Mouse (Mus musculus) layer of hippocampus, postnatal 36 days (tissue): ENCODE data around the gene Grik3. TPM values are rescaled to one million over a fixed set of nuclear protein-coding genes. Genes with fewer than 3 reads are reported as not detected.
"Not testable (repeated sequence)": the region's sequence is repeated elsewhere in the genome, so short reads cannot be mapped to it uniquely, and the experiment has no call there.

Source experiments
- DNase-seq, 2 experiments: peaks; one replicate each; pipeline ENCODE4 v3.0.0; 2022
- total RNA-seq, 2 experiments: library from RNA; stranded (reverse); gene quantifications; 2 replicates each; pipeline ENCODE4 v1.2.3; 2021

The Grik3 gene
- total RNA-seq, 2 experiments from 2014 or later, result 21.7 to 25.5 TPM

DNA sequence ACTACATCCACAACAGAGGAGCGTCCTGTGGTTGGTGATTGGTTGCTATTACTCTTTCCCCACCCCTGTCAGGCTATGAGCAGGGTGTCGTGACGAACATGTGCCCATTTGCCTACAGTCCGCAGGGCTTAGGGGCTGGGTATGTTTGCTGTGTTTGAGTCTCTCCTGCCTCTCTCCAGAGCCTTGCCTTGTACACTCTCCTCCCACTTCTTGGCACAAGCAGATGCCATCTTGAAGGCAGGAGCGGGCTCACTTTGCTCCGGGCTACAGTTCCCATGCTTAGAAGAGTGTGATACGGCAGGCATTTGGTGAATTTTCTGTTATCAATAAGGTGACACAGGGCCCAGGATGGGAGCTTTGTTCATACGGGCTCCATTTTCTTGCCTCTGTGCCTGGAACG, 104.5 kb downstream of the Grik3 start:
- no peak for DNase-seq

DNA sequence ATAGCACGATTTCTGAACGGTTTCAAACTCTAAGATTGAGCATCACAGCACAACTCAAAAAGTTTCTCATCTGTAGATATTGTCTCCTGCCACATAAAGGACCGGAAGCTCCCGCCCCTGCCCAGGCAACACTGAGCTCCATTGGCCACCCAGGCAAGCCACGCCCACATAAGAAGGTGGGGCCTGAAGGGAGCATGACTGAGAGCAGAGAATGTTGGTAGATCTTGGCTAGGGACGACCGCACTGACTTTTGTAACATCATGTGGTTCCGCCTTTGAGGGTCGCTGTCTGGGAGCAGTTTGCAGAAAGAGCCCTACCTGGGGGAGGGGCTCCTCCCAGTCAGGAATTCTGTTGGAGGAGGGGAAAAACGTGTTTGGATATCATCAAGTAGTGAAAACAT, 108.2 kb downstream of the Grik3 start:
- DNase-seq, result no peak

DNA sequence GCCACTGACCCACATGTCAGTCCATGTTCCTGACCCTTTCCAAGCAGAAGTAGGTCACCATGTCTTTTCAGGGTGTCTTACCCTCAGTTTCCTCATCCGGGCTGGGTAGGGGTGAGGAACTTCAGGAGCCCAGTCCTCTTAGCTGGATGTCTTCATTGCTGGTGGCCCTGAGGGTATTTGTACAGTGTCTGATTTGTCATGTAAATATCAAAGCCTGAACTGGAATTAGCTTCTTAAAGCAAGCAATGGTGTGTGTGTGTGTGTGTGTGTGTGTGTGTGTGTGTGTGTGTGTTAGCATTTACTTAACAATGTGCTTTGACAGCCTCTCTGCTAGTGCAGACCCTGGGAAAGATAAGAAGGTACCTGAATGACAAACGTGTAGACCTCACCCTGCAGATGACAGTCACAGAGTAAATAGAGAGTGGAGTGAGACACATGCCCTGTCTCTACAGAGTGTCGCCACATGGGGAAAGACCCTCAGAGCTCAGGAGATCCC, 109.1 kb downstream of the Grik3 start:
- no peak for DNase-seq

DNA sequence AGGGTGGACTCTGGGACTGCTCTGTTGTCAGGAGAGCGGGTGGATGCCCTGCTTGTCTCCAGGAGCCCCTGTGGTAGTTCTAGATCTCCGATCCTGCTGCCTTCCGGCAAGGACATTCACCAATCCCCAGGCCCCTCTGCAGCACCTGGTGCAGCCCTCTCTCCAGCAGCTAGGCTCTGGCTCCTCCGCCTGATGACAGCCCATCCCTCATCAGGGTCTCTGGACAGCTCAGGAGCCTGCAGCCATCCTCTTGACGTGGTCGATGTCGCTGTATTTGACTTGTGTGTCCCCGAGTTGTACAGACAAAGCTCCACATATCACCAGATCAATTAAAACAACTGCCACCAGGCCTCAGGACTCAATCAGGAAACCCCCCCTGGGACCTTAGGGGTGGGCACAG, 110.1 kb downstream of the Grik3 start:
- no peak for DNase-seq

DNA sequence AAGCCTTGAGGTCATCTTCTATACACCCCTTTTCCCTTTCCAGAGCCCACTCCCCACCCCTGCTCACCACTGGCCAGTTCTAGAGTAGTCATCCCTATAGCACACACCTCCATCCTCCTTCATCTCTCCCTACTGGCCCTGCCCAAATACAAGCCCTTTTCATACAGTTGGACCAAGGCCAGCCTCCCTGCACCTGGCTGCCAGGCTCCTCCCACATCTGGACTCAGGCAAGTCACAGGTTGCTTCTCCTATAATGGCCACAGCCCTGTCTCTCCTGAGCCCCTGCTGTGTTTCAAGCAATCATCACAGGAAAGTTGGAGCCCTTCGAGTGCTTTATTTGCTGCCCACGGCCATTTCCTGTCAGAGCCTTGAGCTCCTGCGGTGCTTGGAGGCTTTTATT, 110.8 kb downstream of the Grik3 start:
- no peak for DNase-seq

DNA sequence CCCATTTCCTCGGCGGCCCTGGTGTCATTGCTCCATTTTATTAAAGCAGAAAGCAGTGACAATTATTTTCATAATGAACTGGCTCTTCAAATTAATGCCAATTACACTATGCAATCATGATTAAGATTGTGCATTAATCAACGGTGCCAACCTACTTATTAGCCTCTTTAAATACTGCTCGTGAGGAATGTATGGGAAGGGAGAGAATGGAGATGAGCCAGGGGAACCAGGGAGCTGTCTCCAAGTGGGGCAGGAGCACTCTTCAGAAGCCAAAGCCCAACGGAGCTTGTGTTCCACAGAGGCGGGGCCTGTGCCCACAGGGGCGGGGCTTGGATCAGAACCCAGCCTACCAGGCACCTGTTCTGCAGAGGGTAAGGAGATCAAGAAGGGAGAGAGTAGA, 114.0 kb downstream of the Grik3 start:
- DNase-seq, result no peak

DNA sequence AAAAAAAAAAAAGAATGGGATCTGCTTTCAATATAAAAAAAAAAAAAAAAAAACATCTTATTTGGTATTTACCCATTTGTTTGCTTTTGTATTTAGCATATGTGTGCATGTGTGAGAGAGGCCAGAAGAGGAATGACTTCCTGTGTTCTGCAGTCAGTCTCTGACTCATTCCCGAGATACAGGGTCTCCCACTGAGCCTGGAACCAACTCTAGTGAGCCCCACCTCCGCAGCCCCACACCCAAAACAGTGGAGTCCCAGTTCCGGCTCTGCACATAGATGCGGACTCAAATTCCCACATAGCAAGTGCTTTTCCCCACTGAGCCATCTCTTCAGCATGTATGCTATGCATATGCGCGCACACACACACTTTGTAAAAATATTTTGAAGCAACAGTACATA, 115.6 kb downstream of the Grik3 start:
- no peak for DNase-seq

DNA sequence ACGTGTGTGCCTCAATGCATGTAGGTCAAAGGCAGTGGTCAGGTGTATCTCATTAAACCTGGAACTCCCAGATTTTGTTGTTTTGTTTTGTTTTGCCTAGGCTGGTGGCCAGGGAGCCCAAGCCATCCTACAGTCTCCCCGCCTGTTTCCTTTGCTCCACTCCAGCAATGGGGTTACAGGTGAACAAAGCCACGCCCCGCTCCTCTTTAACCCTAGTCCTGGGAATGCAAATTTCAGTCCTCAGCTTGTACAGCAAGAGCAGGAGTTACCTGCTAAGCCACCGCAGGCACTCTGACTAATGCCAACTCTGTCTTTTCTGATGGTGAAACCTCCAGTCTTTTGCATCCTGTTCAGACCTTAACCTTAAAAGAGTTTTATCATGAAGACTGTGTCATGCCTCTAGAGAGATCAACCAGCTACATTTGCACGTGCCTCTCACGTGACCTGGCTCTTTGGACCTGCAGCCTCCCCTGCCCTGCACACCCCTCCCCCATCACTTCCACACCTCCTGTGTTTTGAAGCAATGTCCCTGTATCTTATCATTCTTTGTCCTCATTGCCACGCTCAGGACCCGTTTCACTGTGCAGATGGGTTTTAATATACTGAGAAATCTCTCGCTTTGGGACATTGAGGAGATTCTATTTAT, 117.0 kb downstream of the Grik3 start:
- no peak for DNase-seq

DNA sequence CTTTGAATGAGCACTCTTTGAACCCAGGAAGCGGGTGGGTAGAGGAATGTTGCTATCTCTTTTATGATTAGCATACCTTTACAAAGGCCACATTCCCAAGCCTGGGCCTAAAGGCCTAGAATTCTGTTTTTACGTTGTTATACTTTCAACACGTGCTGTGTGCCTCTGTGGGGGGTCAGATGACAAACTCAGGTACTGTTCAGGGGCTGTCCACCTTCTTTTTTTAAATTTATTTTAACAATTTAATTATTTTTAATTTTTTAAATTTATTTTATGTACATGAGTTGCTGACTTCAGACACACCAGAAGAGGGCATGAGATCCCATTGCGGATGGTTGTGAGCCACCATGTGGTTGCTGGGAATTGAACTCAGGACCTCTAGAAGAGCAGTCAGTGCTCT, 118.4 kb downstream of the Grik3 start:
- DNase-seq, result not testable (repeated sequence)

DNA sequence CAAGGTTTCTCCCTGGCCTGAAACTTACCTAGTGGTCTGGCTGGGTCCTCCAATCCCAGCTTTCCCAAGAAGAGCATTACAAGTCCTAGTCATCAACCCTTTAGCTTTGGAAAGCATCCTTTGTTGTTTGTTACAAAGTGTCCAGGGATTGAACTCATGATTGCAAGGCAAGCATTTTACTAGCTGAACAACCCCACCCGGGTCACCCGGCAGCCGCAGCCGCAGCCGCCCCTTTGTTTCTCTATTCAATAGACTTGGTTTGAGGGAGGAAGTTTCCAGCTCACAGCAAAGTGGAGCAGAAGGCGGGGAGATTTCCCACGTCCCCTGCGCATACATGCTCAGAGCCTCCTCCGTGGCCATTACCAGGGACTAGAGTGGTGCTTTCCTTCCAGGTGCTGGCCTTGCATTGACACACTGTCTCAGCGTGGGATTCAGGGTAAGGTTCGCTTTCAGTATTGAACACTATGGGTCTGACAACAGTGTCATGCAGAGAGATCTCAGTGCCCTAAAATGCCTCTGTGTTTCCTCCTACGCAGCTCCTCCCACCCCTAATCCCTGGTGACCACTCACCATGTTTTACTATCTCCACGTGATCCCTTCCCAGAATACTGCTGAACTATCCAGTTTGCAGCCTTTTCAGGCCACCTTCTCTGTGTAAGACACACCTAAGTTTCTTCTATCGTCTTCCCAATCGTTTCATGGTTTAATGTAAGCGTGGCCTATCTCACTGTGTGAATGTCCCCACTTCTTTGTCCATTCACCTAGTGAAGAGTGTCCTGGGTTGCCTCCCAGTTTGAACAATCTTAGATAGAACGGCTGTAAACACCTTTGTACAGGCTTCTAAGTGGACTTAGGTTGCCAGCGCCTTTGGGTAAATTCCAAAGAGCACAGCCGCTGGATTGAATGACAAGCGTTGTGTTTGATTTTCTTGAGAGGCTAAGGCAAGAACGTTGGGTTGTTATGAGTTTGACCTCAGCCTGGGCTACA, 119.1 kb downstream of the Grik3 start:
- DNase-seq, result no peak

DNA sequence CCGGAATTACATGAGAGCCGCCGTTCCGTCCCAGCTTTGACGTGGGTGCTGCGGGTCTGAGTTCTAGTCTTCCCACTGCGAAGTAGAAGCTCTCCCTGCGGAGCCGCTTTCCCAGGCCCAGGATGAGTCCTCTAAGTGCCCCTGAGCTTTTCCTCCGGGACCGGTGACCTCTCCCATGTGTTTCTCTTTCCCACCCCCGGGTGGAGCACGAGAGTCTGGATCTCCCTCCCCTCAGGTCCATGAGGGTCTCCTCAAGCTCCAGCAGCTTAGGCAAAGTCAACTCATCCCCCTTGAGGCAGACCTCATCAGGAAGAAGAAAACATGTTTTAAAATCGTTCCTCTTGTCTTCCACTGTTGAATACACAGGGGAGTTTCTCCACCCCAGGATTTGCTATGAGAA, 127.4 kb downstream of the Grik3 start:
- no peak for DNase-seq

DNA sequence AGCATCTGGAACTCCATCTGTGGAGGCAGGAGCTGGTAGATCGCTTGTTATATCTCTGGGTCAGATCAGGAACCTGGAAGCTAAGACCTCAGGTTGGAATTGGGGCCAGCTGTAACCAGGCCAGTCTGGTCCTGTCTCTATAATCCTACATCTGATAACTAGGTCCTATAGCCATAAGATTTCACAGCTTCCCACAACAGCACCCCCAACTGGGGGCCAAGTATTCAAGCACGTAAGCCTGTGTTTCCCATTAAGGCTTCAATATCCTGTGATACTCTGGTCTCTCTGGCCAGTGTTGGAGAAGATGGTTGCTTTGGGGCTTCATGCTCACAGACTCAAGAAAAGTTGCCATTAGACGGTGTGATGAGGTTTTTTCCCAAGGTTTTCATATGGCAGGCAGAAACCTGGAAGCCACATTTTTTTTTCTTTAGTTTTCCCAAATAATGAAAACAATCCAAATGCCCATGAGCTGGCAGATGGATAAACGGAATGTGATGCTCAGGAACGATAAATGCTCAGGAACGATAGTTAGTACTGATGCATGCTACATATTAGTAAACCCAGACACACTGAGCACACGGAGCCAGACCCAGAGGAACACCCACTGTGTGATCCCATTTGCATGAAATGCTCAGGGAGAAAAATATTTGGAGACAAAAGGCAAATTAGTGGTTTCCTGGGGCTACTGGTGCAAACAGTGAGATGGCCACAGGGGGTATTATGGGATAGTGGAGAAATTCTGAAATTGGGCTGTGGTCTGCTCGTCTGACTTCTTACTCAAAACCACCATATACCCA, 128.2 kb downstream of the Grik3 start:
- DNase-seq, result no peak

DNA sequence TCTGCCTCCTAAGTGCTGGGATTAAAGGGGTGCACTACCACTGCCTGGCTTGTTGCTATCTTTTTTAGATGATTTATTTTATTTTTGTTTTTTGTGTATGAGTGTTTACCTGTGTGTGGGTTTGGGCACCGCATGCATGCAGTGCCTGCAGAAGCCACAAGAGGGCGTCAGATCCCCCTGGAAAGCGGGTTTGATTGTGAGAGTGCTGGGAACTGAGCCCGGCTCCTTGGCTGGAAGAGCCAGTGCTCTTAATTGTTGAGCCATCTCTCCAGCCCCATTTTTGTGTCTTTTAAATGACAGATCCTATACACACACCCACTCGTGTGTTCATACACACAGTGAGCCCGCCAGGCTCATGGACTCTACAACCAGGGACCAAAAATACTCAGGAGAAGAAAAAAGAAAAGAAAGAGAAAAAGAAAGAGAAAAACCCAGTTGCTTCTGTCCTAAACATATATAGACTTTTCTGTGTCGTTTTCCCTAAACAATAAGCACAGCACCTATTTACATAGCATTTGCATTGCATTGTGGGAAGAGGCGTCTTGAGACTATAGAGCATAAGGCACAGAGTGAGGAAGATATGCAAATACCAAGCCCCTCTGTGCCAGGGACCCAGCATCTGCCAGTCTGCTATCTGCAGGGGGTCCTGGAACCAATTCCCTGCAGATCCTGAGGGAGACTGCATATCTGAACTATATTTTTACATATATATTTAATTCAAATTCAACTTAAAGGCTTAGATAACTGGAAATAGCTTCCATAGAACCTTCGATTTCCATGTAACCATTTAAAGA, 134.6 kb downstream of the Grik3 start:
- no peak for DNase-seq

DNA sequence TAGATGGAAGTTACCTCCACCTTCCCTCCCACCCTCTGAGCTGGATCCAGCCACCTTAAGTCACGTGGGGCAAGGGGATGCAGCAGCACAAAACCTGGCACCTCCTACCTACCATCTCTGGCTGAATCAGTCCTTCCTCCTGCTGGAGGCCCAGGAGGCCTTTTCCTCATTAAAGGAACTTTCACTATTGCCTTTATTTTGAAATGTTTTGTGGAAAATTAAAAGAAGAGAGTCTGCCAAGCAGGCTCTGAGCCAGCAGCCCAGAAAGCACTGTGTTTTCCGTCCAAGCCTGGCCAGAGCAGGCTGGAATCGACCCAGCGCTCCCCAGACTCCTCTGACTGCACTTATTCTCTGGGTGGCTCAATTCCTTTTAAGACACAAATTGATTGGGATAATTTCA, 139.0 kb downstream of the Grik3 start:
- DNase-seq, result peak; percentile 48

DNA sequence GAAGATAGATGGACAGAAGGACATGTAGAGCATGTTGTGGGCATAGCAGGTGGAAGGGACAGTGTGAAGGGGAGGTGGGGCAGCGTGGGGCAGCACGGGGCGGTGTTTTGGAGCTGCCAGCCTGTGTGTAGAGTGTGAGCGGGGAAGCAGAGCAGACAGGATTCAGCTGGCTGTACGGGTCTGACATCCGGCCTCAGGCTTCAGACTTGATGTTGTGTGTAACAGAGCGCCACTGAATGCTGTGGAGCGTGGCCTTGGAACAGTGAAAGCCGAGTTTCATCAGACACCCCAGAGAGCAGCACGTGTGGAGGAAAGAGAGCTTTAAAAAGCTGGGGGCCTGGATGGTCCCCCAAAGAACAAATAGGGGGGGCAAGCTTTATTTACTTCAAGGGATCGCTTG, 144.5 kb downstream of the Grik3 start:
- DNase-seq, result no peak

DNA sequence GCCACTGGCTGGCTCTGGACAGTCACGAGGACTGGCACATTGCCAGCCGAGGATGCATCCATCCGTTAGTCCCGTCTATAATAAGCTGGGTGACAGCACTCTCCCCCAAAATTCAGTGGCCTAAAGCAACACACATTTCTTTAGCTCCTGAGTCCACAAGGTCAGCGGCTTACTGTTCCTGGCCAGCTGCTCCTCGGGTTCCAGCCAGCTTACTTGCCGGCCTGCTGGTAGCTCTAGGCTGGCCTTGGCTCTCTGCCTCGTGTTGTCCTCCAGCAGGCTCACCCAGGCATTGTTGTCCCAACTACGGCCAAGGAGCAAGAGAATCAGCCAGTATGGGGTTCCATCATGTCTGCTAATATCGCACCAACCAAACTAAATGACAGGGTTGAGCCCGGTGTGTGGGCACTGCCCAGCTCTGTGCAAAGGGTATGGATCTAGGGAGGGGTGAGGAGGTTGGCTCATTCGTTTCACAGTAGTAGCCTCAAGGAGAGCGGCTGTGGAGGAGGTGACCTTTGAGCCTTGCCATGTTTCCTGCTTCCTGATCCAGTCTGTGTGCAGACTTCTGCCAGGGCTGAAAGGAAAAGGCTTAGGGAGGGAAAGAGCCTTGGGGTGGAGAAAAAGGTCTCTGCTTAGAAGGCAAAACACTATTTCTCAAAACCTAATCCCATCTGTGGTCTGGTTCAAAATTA, 146.3 kb downstream of the Grik3 start:
- DNase-seq, result peak; percentile 19 to 37

DNA sequence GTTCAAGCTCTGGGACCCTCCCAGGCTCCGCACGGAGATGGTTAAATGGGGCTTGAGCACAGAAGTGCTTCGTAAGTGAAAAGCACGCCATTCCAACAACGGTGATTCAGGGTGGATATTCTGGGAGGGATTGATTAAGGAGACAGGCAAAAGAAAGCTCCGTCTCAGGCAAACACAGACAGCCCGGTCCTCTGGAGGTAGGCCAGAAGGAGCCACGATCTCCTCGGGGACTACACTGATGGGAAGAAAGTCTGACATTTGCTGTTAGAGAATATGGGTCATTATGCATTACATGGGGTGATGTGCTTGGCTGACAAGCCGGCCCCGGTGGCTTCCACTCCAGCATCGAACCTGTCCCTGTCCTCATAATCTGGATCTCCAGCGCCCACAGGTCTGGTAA, 146.9 kb downstream of the Grik3 start:
- no peak for DNase-seq

DNA sequence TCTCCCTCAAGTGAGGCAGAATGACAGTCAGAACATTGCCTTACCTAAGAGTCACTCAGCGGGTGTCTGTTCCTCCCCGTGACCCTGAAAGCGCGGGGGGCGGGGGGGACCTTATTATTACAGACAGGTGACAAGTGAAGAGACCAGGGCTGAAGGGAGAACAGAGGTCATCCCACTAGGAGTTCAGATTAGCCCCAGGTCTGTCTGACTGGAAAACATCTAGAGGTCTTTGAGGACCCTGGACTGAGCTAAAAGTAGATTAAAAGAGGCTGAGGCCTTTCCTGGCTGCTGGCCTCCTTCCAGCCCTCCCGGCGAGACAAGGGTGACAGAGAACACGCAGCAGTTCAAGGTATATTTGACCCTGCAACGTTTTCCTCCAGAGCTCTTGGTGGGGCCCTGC, 150.0 kb downstream of the Grik3 start:
- no peak for DNase-seq

DNA sequence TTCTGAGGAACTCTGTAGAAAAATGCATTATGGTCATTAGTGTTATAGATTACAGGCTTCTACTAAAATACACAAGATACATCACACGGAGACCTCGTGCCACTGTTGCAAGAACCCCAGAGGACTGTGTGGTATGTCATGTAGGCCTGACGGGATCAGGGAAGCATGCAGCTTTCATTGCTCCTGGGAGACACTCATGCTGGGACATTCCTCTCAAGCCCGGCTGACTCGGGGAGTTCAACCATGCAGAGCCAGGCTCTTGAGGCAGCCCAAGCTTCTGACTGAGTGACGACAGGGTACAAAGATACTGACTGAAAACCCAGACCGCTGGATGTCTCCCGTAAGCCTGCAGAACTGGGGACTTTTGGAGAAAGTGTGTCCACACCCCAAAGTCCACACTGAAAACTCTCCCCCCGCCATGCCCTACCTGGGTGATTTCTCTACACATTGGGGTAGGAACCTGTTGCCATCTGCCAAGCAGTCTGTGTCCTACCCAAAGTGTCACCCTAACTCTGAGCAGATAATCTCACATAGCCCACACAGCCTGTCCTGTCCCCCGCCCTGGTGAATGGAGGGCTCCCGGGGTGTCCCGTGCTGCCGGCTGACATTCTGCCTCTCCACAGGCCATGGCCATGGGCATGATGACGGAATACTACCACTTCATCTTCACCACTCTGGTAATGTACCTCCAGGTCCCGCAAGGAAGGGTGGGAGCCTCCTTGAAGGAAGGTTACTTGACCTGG, 150.6 kb downstream of the Grik3 start:
- no peak for DNase-seq
